Mouse (Mus musculus): ENCODE measurements around the gene Fryl. TPM values are rescaled to one million over a fixed set of nuclear protein-coding genes. Genes with fewer than 3 reads are reported as not detected.

Gene Fryl
- polyA plus RNA-seq (2012; rRNA removed): 29.9 and 33.4 TPM in 2 replicates

GRCm38 (mm10) chr5:73256352-73257065, at the start of gene Fryl:
Fryl (minus strand) TSS chr5:73256619.
- no peaks in the 10 kb centered on the region for H3K27me3 ChIP-seq (replicated peaks; ENCODE audit: control insufficient read depth, insufficient read depth, low read length)

GRCm38 (mm10) chr5:73304507-73304906, 48.1 kb upstream of the Fryl start:
- no peaks in the 10 kb centered on the region for H3K4me1 ChIP-seq (ENCODE audit: control insufficient read depth, insufficient read depth, low read length)
- TF ChIP-seq POLR2A (IDR thresholded peaks at IDR 0.05; ENCODE audit: low read depth, low read length): no peak
- no peak for TF ChIP-seq CTCF (conservative IDR thresholded peaks at IDR 0.05; ENCODE audit: insufficient read depth, insufficient read length, low read depth, low read length)
- H3K27me3 ChIP-seq (replicated peaks; ENCODE audit: control insufficient read depth, insufficient read depth, low read length): no peaks in the 10 kb centered on the region
- WGBS: 76% methylated on average over 12 of the region's 12 CpGs
- no peak for DNase-seq
- peaks cover 31% of the 10 kb centered on the region for H3K36me3 ChIP-seq (ENCODE audit: control insufficient read depth, insufficient read depth, low read length)
- H3K4me3 ChIP-seq (ENCODE audit: insufficient read depth, low read depth, low read length): no peak overlapping the region
- no peak overlapping the region for H3K27ac ChIP-seq (ENCODE audit: insufficient read depth, low read depth, low read length)

More at GRCm38 (mm10) chr5:73256352-73257065, at the start of gene Fryl:
- Histone ChIP-seq H3K4me3 (ENCODE audit: insufficient read depth, low read depth, low read length) (peak within 1 kb of the TSS; percentile 93), H3K36me3 (ENCODE audit: control insufficient read depth, insufficient read depth, low read length) (no peaks in the 10 kb centered on the region), H3K4me1 (ENCODE audit: control insufficient read depth, insufficient read depth, low read length) (peaks cover 7% of the 10 kb centered on the region; the same call in 1 of the 2 replicates), H3K27ac (ENCODE audit: insufficient read depth, low read depth, low read length) (peak within 1 kb of the TSS; percentile 85)
- peak; percentile 99 for DNase-seq
- TF ChIP-seq CTCF (conservative IDR thresholded peaks at IDR 0.05; ENCODE audit: insufficient read depth, insufficient read length, low read depth, low read length): no peak
- TF ChIP-seq POLR2A (IDR thresholded peaks at IDR 0.05; ENCODE audit: low read depth, low read length): no peak
- WGBS: under 1% methylated on average over 44 of the region's 44 CpGs

- TF ChIP-seq POLR2A (IDR thresholded peaks at IDR 0.05; ENCODE audit: low read depth, low read length) (no peak), CTCF (conservative IDR thresholded peaks at IDR 0.05; ENCODE audit: insufficient read depth, insufficient read length, low read depth, low read length) (no peak)
- no peaks in the 10 kb centered on the region for H3K4me1 ChIP-seq (ENCODE audit: control insufficient read depth, insufficient read depth, low read length)
- WGBS: 83% methylated on average over 7 of the region's 7 CpGs
- no peak for DNase-seq
- H3K36me3 ChIP-seq (ENCODE audit: control insufficient read depth, insufficient read depth, low read length): peaks cover 22% of the 10 kb centered on the region
- H3K27ac ChIP-seq (ENCODE audit: insufficient read depth, low read depth, low read length): no peak overlapping the region
- no peak overlapping the region for H3K4me3 ChIP-seq (ENCODE audit: insufficient read depth, low read depth, low read length)
- H3K27me3 ChIP-seq (replicated peaks; ENCODE audit: control insufficient read depth, insufficient read depth, low read length): no peaks in the 10 kb centered on the region
Observed at GRCm38 (mm10) chr5:73301601-73302307, 45.3 kb upstream of the Fryl start.

GRCm38 (mm10) chr5:73295916-73296315, 39.5 kb upstream of the Fryl start:
- no peaks in the 10 kb centered on the region for H3K27me3 ChIP-seq (replicated peaks; ENCODE audit: control insufficient read depth, insufficient read depth, low read length)
- no peak overlapping the region for H3K4me3 ChIP-seq (ENCODE audit: insufficient read depth, low read depth, low read length)
- no peak for TF ChIP-seq CTCF (conservative IDR thresholded peaks at IDR 0.05; ENCODE audit: insufficient read depth, insufficient read length, low read depth, low read length)
- TF ChIP-seq POLR2A (IDR thresholded peaks at IDR 0.05; ENCODE audit: low read depth, low read length): no peak
- 87% methylated on average over 4 of the region's 4 CpGs for WGBS
- H3K4me1 ChIP-seq (ENCODE audit: control insufficient read depth, insufficient read depth, low read length): peaks cover 3% of the 10 kb centered on the region; the same call in 1 of the 2 replicates
- DNase-seq: no peak
- no peak overlapping the region for H3K27ac ChIP-seq (ENCODE audit: insufficient read depth, low read depth, low read length)
- H3K36me3 ChIP-seq (ENCODE audit: control insufficient read depth, insufficient read depth, low read length): peaks cover 6% of the 10 kb centered on the region

GRCm38 (mm10) chr5:73295016-73295415, 38.6 kb upstream of the Fryl start:
- peaks cover 3% of the 10 kb centered on the region; the same call in 1 of the 2 replicates for H3K4me1 ChIP-seq (ENCODE audit: control insufficient read depth, insufficient read depth, low read length)
- WGBS: 96% methylated on average over 7 of the region's 7 CpGs

GRCm38 (mm10) chr5:73293458-73293827, 37.0 kb upstream of the Fryl start:
- WGBS: 6% methylated on average over 8 of the region's 8 CpGs
- Histone ChIP-seq H3K4me3 (ENCODE audit: insufficient read depth, low read depth, low read length) (peak overlapping the region; percentile 97), H3K4me1 (ENCODE audit: control insufficient read depth, insufficient read depth, low read length) (peaks cover 3% of the 10 kb centered on the region; the same call in 1 of the 2 replicates), H3K27ac (ENCODE audit: insufficient read depth, low read depth, low read length) (peak overlapping the region; percentile 91), H3K27me3 (replicated peaks; ENCODE audit: control insufficient read depth, insufficient read depth, low read length) (no peaks in the 10 kb centered on the region), H3K36me3 (ENCODE audit: control insufficient read depth, insufficient read depth, low read length) (peaks cover 3% of the 10 kb centered on the region)
- DNase-seq: no peak
- TF ChIP-seq POLR2A (IDR thresholded peaks at IDR 0.05; ENCODE audit: low read depth, low read length) (no peak), CTCF (conservative IDR thresholded peaks at IDR 0.05; ENCODE audit: insufficient read depth, insufficient read length, low read depth, low read length) (no peak)

More at GRCm38 (mm10) chr5:73295016-73295415, 38.6 kb upstream of the Fryl start:
- no peaks in the 10 kb centered on the region for H3K27me3 ChIP-seq (replicated peaks; ENCODE audit: control insufficient read depth, insufficient read depth, low read length)
- H3K4me3 ChIP-seq (ENCODE audit: insufficient read depth, low read depth, low read length): no peak overlapping the region
- DNase-seq: no peak
- TF ChIP-seq POLR2A (IDR thresholded peaks at IDR 0.05; ENCODE audit: low read depth, low read length) (no peak), CTCF (conservative IDR thresholded peaks at IDR 0.05; ENCODE audit: insufficient read depth, insufficient read length, low read depth, low read length) (no peak)
- H3K27ac ChIP-seq (ENCODE audit: insufficient read depth, low read depth, low read length): no peak overlapping the region
- H3K36me3 ChIP-seq (ENCODE audit: control insufficient read depth, insufficient read depth, low read length): peaks cover 3% of the 10 kb centered on the region

All from kidney, adult 2 months (tissue).